12 mouse cellular contexts compared by ENCODE assay signal in genomic region chr3:27963795-27964201, GRCm38 (mm10). TPM values are rescaled to one million over a fixed set of nuclear protein-coding genes. Genes with fewer than 3 reads are reported as not detected.
DNase-seq lines count a peak whose midpoint lies in the region; ATAC-seq and TF ChIP-seq lines count a peak whose summit lies in the region.
"Had no signal": no experiment of that assay in that cellular context is flagged by ENCODE, and none has a peak within 500 bp of the region (broad histone marks: within the 10 kb centered on the region; RNA-seq: fewer than 3 reads in every experiment).

No protein-coding gene starts in this region.

- H3K9me3 ChIP-seq in lung, embryonic 14.5 days (ENCODE audit: low read depth, low read length): no peaks in the 10 kb centered on the region
- H3K9me3 ChIP-seq in embryonic facial prominence, embryonic 14.5 days (ENCODE audit: control insufficient read depth, low read length): no peaks in the 10 kb centered on the region
- no peaks in the 10 kb centered on the region for H3K9me3 ChIP-seq in midbrain, embryonic 11.5 days (ENCODE audit: control insufficient read depth, low read length)
- H3K9me3 ChIP-seq: limb, embryonic 10.5 days had no signal

- H3K27ac ChIP-seq in lung, embryonic 14.5 days (ENCODE audit: low read depth): no peak overlapping the region
- H3K27ac ChIP-seq in embryonic facial prominence, embryonic 14.5 days (replicated peaks; ENCODE audit: low read depth, low read length): no peak overlapping the region; the same call in 1 of the 2 replicates
- no peak overlapping the region for H3K27ac ChIP-seq in midbrain, embryonic 11.5 days (ENCODE audit: low read depth, low read length)
- no peak overlapping the region for H3K27ac ChIP-seq in left cerebral cortex, adult 2 months
- H3K27ac ChIP-seq: limb, embryonic 10.5 days had no signal

- no peak overlapping the region for H3K4me3 ChIP-seq in lung, embryonic 14.5 days (ENCODE audit: low read depth, low read length)
- H3K4me3 ChIP-seq in lung, adult 2 months (replicated peaks; ENCODE audit: extremely low read depth, low read depth, low read length): no peak overlapping the region
- H3K4me3 ChIP-seq in embryonic facial prominence, embryonic 14.5 days (ENCODE audit: low read depth, low read length): no peak overlapping the region
- H3K4me3 ChIP-seq in midbrain, embryonic 11.5 days (ENCODE audit: low read depth, low read length): no peak overlapping the region
- H3K4me3 ChIP-seq in left cerebral cortex, adult 2 months: no peak overlapping the region
- H3K4me3 ChIP-seq: limb, embryonic 10.5 days had no signal

- no peaks in the 10 kb centered on the region for H3K4me1 ChIP-seq in lung, embryonic 14.5 days (ENCODE audit: insufficient read depth)
- no peaks in the 10 kb centered on the region for H3K4me1 ChIP-seq in lung, adult 2 months (ENCODE audit: control insufficient read depth, insufficient read depth, low read length)
- 0 out of 2 replicates have a peak, but pooled peaks cover 7% of the 10 kb centered on the region for H3K4me1 ChIP-seq in embryonic facial prominence, embryonic 14.5 days (ENCODE audit: control insufficient read depth, insufficient read depth, low read length)
- peaks cover 7% of the 10 kb centered on the region for H3K4me1 ChIP-seq in midbrain, embryonic 11.5 days (ENCODE audit: control insufficient read depth, insufficient read depth, low read length)

- ATAC-seq in lung, embryonic 14.5 days (ENCODE audit: insufficient read depth): no peak
- ATAC-seq in embryonic facial prominence, embryonic 14.5 days (ENCODE audit: low read depth): 0 out of 2 replicates have a peak, but pooled peaks have one; percentile 26
- peak; percentile 71 for ATAC-seq in midbrain, embryonic 11.5 days (ENCODE audit: low FRiP score)

- no peaks in the 10 kb centered on the region for H3K27me3 ChIP-seq in lung, embryonic 14.5 days (ENCODE audit: insufficient read depth, low read length)
- H3K27me3 ChIP-seq in embryonic facial prominence, embryonic 14.5 days (replicated peaks; ENCODE audit: control insufficient read depth, insufficient read depth, low read length): no peaks in the 10 kb centered on the region
- H3K27me3 ChIP-seq in midbrain, embryonic 11.5 days (ENCODE audit: control insufficient read depth, insufficient read depth, low read length): no peaks in the 10 kb centered on the region

- no peaks in the 10 kb centered on the region for H3K36me3 ChIP-seq in lung, embryonic 14.5 days (ENCODE audit: insufficient read depth)
- H3K36me3 ChIP-seq in embryonic facial prominence, embryonic 14.5 days (ENCODE audit: control insufficient read depth, insufficient read depth, low read length): no peaks in the 10 kb centered on the region
- no peaks in the 10 kb centered on the region for H3K36me3 ChIP-seq in midbrain, embryonic 11.5 days (ENCODE audit: control insufficient read depth, insufficient read depth, low read length)
- H3K36me3 ChIP-seq: limb, embryonic 10.5 days had no signal

- no peak for TF ChIP-seq POLR2A in lung, adult 2 months (IDR thresholded peaks at IDR 0.05; ENCODE audit: borderline replicate concordance, extremely low read depth, low read depth, low read length)

- TF ChIP-seq CTCF in lung, embryonic 14.5 days (IDR thresholded peaks at IDR 0.05; ENCODE audit: low read depth): no peak
- TF ChIP-seq CTCF in lung, adult 2 months (IDR thresholded peaks at IDR 0.05; ENCODE audit: insufficient read depth, low read length): no peak
- no peak for TF ChIP-seq CTCF in left cerebral cortex, adult 2 months (IDR thresholded peaks at IDR 0.05)

- intact Hi-C loops in left cerebral cortex, adult 2 months (cut with DNase I): no loop called here

- WGBS in lung, embryonic 14.5 days: 25% methylated on average over 6 of the region's 6 CpGs
- WGBS in lung, adult 2 months: 41% methylated on average over 6 of the region's 6 CpGs
- 31% methylated on average over 6 of the region's 6 CpGs for WGBS in embryonic facial prominence, embryonic 14.5 days
- 23% methylated on average over 6 of the region's 6 CpGs for WGBS in midbrain, embryonic 11.5 days

- peak; percentile 15 for DNase-seq in lung, embryonic 14.5 days
- no peak for DNase-seq in lung, adult 2 months
- no peak for DNase-seq in embryonic facial prominence, embryonic 14.5 days (ENCODE audit: low spot score)
- DNase-seq in midbrain, embryonic 11.5 days (ENCODE audit: low spot score, missing footprints): peak; percentile 85
- DNase-seq in retina, embryonic 14.5 days (ENCODE audit: low spot score): peak; percentile 37
- DNase-seq in testis, postnatal 14 days (ENCODE audit: low spot score): no peak
- DNase-seq in left cerebral cortex, adult 2 months (ENCODE audit: extremely low spot score in 1 of 2, low spot score in 2 of 2): no peak
- DNase-seq in ovary, postnatal 36 days (ENCODE audit: low spot score): no peak
- DNase-seq: B cell, adult 2 months; kidney, adult 18-20 months; thymus, adult 18-20 months had no signal

- no peak overlapping the region for H3K9ac ChIP-seq in lung, embryonic 14.5 days
- H3K9ac ChIP-seq in embryonic facial prominence, embryonic 14.5 days (ENCODE audit: low read depth, low read length): no peak overlapping the region
- H3K9ac ChIP-seq in midbrain, embryonic 11.5 days (ENCODE audit: low read length): no peak overlapping the region

- no peak overlapping the region for H3K4me2 ChIP-seq in lung, embryonic 14.5 days
- H3K4me2 ChIP-seq in embryonic facial prominence, embryonic 14.5 days (ENCODE audit: low read depth, low read length): no peak overlapping the region
- H3K4me2 ChIP-seq in midbrain, embryonic 11.5 days: no peak overlapping the region

RNA-seq across cellular contexts. Expression of gene Pld1, which starts 25.3 kb away (rescaled TPM):
- 6.4 and 7.5 TPM in 2 replicates for polyA plus RNA-seq in lung, embryonic 14.5 days (2014; fragmentation: Nextera tagmentation; extraction: Ambion mirVana)
- 5.9 and 9.0 TPM in 2 replicates for polyA plus RNA-seq in lung, adult 2 months (2012; rRNA removed)
- polyA plus RNA-seq in embryonic facial prominence, embryonic 14.5 days (2014; fragmentation: Nextera tagmentation; extraction: Ambion mirVana): 7.7 and 8.6 TPM in 2 replicates
- polyA plus RNA-seq in midbrain, embryonic 11.5 days (2014; fragmentation: Nextera tagmentation; extraction: Ambion mirVana): 4.5 and 5.2 TPM in 2 replicates
- 1 to 10 TPM; 7.4 to 7.5 TPM for total RNA-seq in left cerebral cortex, adult 2 months (2021)

Comparison
In these comparisons a context has a peak if more than half of its experiments do, and no peak if none do; other contexts are left out.
1. DNase-seq: peak in lung, embryonic 14.5 days (single experiment), midbrain, embryonic 11.5 days (single experiment) and retina, embryonic 14.5 days (single experiment); none in lung, adult 2 months (single experiment), embryonic facial prominence, embryonic 14.5 days (single experiment), testis, postnatal 14 days (single experiment), left cerebral cortex, adult 2 months (0 of 2) and ovary, postnatal 36 days (single experiment).